Mouse (Mus musculus) G1E-ER4 (cell line): ENCODE measurements around the gene Tmem186. TPM values are rescaled to one million over a fixed set of nuclear protein-coding genes. Genes with fewer than 3 reads are reported as not detected.

Experiments used
- GATA1 ChIP-seq: IDR thresholded peaks from one replicate; pipeline ENCODE4 v1.8.0; 2012; ENCODE audit warnings: low read length, inconsistent platforms
- polyA plus RNA-seq: library from polyadenylated mRNA; stranded (reverse); fragments of >175 nt; gene quantifications from 2 replicates; pipeline ENCODE4 v1.2.3, GENCODE M21; 2012

The Tmem186 gene
- polyA plus RNA-seq, 1 experiment = 11.0 TPM

DNA sequence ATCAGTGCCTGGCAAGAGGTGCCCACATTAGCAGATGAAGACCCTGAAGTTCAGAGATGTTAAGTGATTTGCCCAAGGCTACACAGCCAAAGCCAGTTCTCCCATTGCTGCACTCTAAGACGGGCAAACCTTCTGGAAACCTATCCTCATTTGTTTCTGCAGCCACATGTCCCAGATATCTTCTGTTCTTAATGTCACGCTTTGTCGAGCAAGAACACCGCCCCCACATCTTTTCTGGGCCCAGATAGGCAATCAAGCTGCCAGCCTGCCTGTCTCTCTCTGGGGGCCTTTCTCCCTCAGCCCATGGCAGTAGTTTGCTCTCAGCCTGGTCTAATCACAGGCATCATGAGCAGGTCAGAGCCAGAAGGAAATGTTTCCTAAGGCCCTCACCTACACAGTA lies 41.2 kb downstream of the Tmem186 start:
- TF ChIP-seq GATA1 = no peak

DNA sequence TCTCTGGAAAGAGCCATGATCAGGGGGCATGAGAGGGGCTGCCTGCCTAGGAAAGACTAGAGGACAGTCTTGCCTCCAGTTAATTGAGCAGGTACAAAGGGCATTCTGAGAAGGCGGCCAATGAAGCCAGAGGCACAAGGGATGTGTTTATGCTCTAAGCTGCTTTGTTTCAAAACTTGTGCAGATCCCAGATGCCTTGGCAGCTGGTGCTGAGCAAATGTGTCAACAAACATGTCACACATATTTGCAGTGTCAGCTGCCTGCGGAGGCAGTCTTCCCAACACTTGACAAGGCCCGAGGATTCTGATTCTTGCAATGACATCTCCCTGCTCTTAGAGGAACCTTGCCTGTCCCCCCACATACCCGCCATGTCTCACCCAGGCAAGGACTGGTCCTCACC lies 42.1 kb downstream of the Tmem186 start:
- no peak for TF ChIP-seq GATA1

DNA sequence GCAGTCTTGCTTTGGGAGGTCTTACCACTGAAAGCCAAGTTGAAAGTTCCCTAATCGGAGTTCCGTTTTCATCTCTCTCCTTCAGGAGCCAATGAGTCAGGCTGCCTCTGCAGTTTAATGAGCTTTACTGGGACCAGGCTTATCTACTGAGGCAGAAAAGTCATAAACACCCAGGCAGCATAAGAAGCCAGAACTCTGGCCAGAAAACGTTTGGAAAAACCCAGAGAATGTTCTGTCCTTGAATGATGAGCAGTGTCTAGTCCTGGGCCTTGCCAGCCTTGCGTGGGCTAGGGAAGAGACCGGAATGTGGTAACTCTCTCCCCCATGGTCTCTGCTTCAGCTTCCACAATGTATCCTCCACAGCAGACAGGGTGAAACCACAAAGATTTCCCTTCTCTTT lies 52.5 kb downstream of the Tmem186 start:
- TF ChIP-seq GATA1 = no peak

DNA sequence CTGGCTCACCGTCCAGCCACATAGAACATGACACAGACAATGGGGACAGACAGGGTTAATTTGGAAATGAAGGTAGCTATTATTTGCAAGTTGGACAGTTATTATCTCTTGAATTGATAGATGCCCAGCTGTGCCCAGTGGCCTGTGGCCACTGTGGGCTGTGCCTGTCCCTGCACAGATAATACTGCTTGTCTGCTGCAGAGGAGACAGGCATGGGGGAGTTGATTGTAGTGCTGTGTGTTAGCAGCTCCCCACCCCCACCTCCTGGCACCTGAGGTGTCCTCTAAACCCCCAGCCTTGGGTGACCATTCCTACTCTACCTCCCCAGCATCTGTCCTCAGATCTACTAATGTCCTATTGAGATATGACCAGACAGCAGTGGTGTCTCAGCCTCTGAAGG lies 53.3 kb downstream of the Tmem186 start:
- TF ChIP-seq GATA1 = no peak

Other genes starting within 250 kb of the Tmem186 start
- not detected in 2 replicates for gene Tmem114, start 212.6 kb downstream of the Tmem186 start, polyA plus RNA-seq
- gene Mettl22, start 166.9 kb downstream of the Tmem186 start, polyA plus RNA-seq = 53.8 and 73.8 TPM in 2 replicates
- 0.56 and 0.99 TPM in 2 replicates for gene Abat, start 124.3 kb downstream of the Tmem186 start, polyA plus RNA-seq
- 15.7 and 49.0 TPM in 2 replicates for gene Pmm2, start within 50 bp of the Tmem186 start, polyA plus RNA-seq
- gene Carhsp1, start 34.4 kb upstream of the Tmem186 start, polyA plus RNA-seq = 14.4 and 15.9 TPM in 2 replicates
- not detected in 2 replicates for gene Gm5767, start 43.1 kb upstream of the Tmem186 start, polyA plus RNA-seq
- gene Usp7, start 154.6 kb upstream of the Tmem186 start, polyA plus RNA-seq = 22.9 and 32.1 TPM in 2 replicates
- gene 1810013L24Rik, start 192.4 kb upstream of the Tmem186 start, polyA plus RNA-seq = 13.5 and 18.2 TPM in 2 replicates